Mouse (Mus musculus) olfactory bulb, adult 2 months (tissue): ENCODE data around the gene Foxo6.

Experiments
- CTCF ChIP-seq: fragments of 200-500 bp; IDR thresholded peaks from 2 replicates; pipeline ENCODE4 v1.5.1; 2012; ENCODE audit warnings: low read depth, mild to moderate bottlenecking, low read length, moderate library complexity; ENCODE audit not compliant: insufficient read depth
- POLR2A ChIP-seq: fragments of 200-500 bp; IDR thresholded peaks from 2 replicates; pipeline ENCODE4 v1.6.1; 2012; ENCODE audit warnings: mild to moderate bottlenecking, low read depth, low read length, moderate library complexity; ENCODE audit not compliant: insufficient read depth

DNA sequence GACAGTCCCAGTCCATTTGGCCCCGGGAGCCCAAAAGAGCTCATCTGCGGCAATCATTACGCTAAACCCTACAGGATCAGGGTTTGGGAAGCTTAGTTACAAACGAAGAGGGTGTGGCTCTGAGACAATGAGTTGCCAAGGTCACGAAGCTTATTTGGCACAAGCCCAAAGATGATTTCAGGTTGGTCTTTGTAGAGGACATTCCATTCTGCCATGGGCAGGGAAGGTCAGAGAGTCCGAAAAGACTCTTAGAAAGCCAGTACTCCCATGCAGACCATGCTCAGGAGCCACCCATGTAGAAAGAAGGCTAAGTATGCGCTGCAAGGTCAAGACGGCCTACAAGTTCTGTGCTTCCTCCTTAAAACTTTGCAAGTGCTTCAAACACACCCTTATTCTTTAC lies 15.9 kb downstream of the Foxo6 start:
- TF ChIP-seq CTCF (no peak), POLR2A (no peak)
